ENCODE assay signal across 27 mouse cellular contexts in genomic region chr13:76059591-76059990, GRCm38 (mm10). TPM values are rescaled to one million over a fixed set of nuclear protein-coding genes. Genes with fewer than 3 reads are reported as not detected.
A peak's percentile ranks its signal among the peaks of the same experiment; 100 is the strongest.
DNase-seq lines count a peak whose midpoint lies in the region; ATAC-seq lines count a peak whose summit lies in the region.
"Had no signal": no experiment of that assay in that cellular context is flagged by ENCODE, and none has a peak within 500 bp of the region (broad histone marks: within the 10 kb centered on the region; RNA-seq: fewer than 3 reads in every experiment).

No protein-coding gene starts in this region.

- peaks cover 33% of the 10 kb centered on the region for H3K27me3 ChIP-seq in kidney, embryonic 16.5 days (ENCODE audit: insufficient read depth, low read length)
- H3K27me3 ChIP-seq: CH12.LX, Patski had no signal

- H3K4me3 ChIP-seq in kidney, embryonic 16.5 days (ENCODE audit: low read length) = no peak overlapping the region
- H3K4me3 ChIP-seq: embryonic facial prominence, embryonic 12.5 days; embryonic facial prominence, embryonic 15.5 days; gastrocnemius, adult 2 months; hindbrain, embryonic 12.5 days; hindbrain, embryonic 15.5 days had no signal

- no peak overlapping the region for H3K4me2 ChIP-seq in kidney, embryonic 16.5 days (replicated peaks; ENCODE audit: low read depth, low read length)
- H3K4me2 ChIP-seq: embryonic facial prominence, embryonic 12.5 days; embryonic facial prominence, embryonic 15.5 days; heart, embryonic 11.5 days; hindbrain, embryonic 12.5 days; hindbrain, embryonic 15.5 days had no signal

- no peak overlapping the region for H3K9ac ChIP-seq in kidney, embryonic 16.5 days (replicated peaks; ENCODE audit: low read length)
- H3K9ac ChIP-seq: embryonic facial prominence, embryonic 12.5 days; embryonic facial prominence, embryonic 15.5 days; forebrain, postnatal 0 days; hindbrain, embryonic 12.5 days; hindbrain, embryonic 15.5 days had no signal

- no peak for ATAC-seq in kidney, embryonic 16.5 days (ENCODE audit: low FRiP score, low TSS enrichment)
- ATAC-seq: forebrain, embryonic 14.5 days; forebrain, postnatal 0 days; Patski had no signal

- DNase-seq in kidney, adult 18-20 months = peak; percentile 6
- DNase-seq in kidney, adult 9 months = peak; percentile 77
- DNase-seq in kidney, postnatal 4 days = no peak
- DNase-seq in kidney, postnatal 14 days = peak; percentile 12
- DNase-seq in adrenal gland, adult (ENCODE audit: inconsistent age in 2 of 2, low spot score in 1 of 2) = no peak
- DNase-seq: adrenal gland, adult 2 months; adrenal gland, postnatal 14 days; B cell, adult 2 months; cerebellum, adult 11 months; cerebellum, adult 2 months; cerebellum, adult 9-11 months; cerebellum, postnatal 25 days; forebrain, postnatal 0 days; gastrocnemius, adult 2 months; gastrocnemius, postnatal 14 days; heart, adult 11 months had no signal

- 73% methylated on average over 4 of the region's 4 CpGs for WGBS in kidney, embryonic 16.5 days

- H3K9me3 ChIP-seq in kidney, embryonic 16.5 days (ENCODE audit: low read length) = no peaks in the 10 kb centered on the region
- H3K9me3 ChIP-seq: embryonic facial prominence, embryonic 12.5 days; embryonic facial prominence, embryonic 15.5 days; hindbrain, embryonic 12.5 days; hindbrain, embryonic 15.5 days had no signal

- H3K27ac ChIP-seq in kidney, embryonic 16.5 days (ENCODE audit: low read length) = no peak overlapping the region
- H3K27ac ChIP-seq: embryonic facial prominence, embryonic 12.5 days; embryonic facial prominence, embryonic 15.5 days; gastrocnemius, adult 2 months; hindbrain, embryonic 12.5 days; hindbrain, embryonic 15.5 days had no signal

- H3K4me1 ChIP-seq in kidney, embryonic 16.5 days (ENCODE audit: insufficient read depth, low read length) = peaks cover 17% of the 10 kb centered on the region

- peaks cover 4% of the 10 kb centered on the region; the same call in 1 of the 2 replicates for H3K36me3 ChIP-seq in kidney, embryonic 16.5 days (ENCODE audit: insufficient read depth, low read length)
- H3K36me3 ChIP-seq: embryonic facial prominence, embryonic 15.5 days; hindbrain, embryonic 12.5 days; hindbrain, embryonic 15.5 days had no signal

RNA-seq across cellular contexts. Expression of gene Gpr150, which starts 2.8 kb away (rescaled TPM):
- 0.49 and 0.56 TPM in 2 replicates for polyA plus RNA-seq in kidney, embryonic 16.5 days (2015; fragmentation: Nextera tagmentation; extraction: Ambion mirVana)
- polyA plus RNA-seq: embryonic facial prominence, embryonic 15.5 days; G1E; heart, embryonic 14.5 days; Patski had no signal

RNA-seq across cellular contexts. Expression of gene Arsk, which starts 38.9 kb away (rescaled TPM):
- 11.0 and 11.1 TPM in 2 replicates for polyA plus RNA-seq in kidney, embryonic 16.5 days (2015; fragmentation: Nextera tagmentation; extraction: Ambion mirVana)

RNA-seq across cellular contexts. Expression of gene Ttc37, which starts 38.9 kb away (rescaled TPM):
- polyA plus RNA-seq in kidney, embryonic 16.5 days (2015; fragmentation: Nextera tagmentation; extraction: Ambion mirVana) = 13.8 and 13.9 TPM in 2 replicates

RNA-seq across cellular contexts. Expression of gene Rfesd, which starts 41.1 kb away (rescaled TPM):
- polyA plus RNA-seq in kidney, embryonic 16.5 days (2015; fragmentation: Nextera tagmentation; extraction: Ambion mirVana) = 15.7 and 18.1 TPM in 2 replicates

Comparison
In these comparisons a context has a peak if more than half of its experiments do, and no peak if none do; other contexts are left out.
1. DNase-seq: peak in kidney, adult 18-20 months (single experiment), kidney, adult 9 months (single experiment) and kidney, postnatal 14 days (single experiment); none in kidney, postnatal 4 days (0 of 2) and adrenal gland, adult (0 of 2).